Mouse (Mus musculus) G1E (cell line): ENCODE measurements around the gene Tln2.

ENCODE experiments used
- CTCF ChIP-seq: IDR thresholded peaks from 2 replicates; pipeline ENCODE4 v1.5.1; 2012; ENCODE audit warnings: low read depth, low read length, inconsistent platforms, mixed read lengths
- GATA1 ChIP-seq: IDR thresholded peaks from 2 replicates; pipeline ENCODE4 v1.6.1; 2012; ENCODE audit warnings: borderline replicate concordance, low read length, inconsistent platforms, mixed read lengths
- GATA2 ChIP-seq: IDR thresholded peaks from 2 replicates; pipeline ENCODE4 v1.6.1; 2012; ENCODE audit warnings: low read depth, low read length, inconsistent platforms, borderline replicate concordance
- TAL1 ChIP-seq: conservative IDR thresholded peaks from 2 replicates; pipeline ENCODE4 v1.6.1; 2012; ENCODE audit warnings: low read depth, low read length, inconsistent platforms, mixed read lengths

- TF ChIP-seq GATA2 (no peak), CTCF (no peak), TAL1 (no peak), GATA1 (no peak)
Observed at GRCm38 (mm10) chr9:67301571-67301970, 257.9 kb downstream of the Tln2 start.
